Mouse (Mus musculus) heart, postnatal 0 days (tissue): ENCODE results near the gene Tmem86b. TPM values are rescaled to one million over a fixed set of nuclear protein-coding genes. Genes with fewer than 3 reads are reported as not detected.
A peak's percentile ranks its signal among the peaks of the same experiment; 100 is the strongest.

Source experiments
- ATAC-seq: fragments of 200-750 bp; cut with Nextera tagmentation; 2 replicates; pipeline ENCODE4 v1.8.0; 2017; ENCODE audit warnings: low read depth, moderate number of reproducible peaks, moderate library complexity; ENCODE audit not compliant: insufficient read depth
- DNase-seq: peaks from one replicate; pipeline ENCODE4 v3.0.0-alpha.2; 2016; ENCODE audit warnings: low spot score
- H3K27ac ChIP-seq: fragments of 300-500 bp; sonication (generic); 2 replicates; pipeline ENCODE4 v1.5.1; 2014; ENCODE audit warnings: low read depth, mild to moderate bottlenecking
- H3K27me3 ChIP-seq: fragments of 300-500 bp; sonication (generic); 2 replicates; pipeline ENCODE4 v1.6.1; 2014; ENCODE audit warnings: low read length, mixed read lengths; ENCODE audit not compliant: control insufficient read depth, insufficient read depth
- H3K36me3 ChIP-seq: fragments of 300-500 bp; sonication (generic); replicated peaks from 2 replicates; pipeline ENCODE4 v1.6.1; 2014; ENCODE audit warnings: low read length, mixed read lengths; ENCODE audit not compliant: control insufficient read depth, insufficient read depth
- H3K4me1 ChIP-seq: fragments of 300-500 bp; sonication (generic); 2 replicates; pipeline ENCODE4 v1.6.1; 2014; ENCODE audit warnings: antibody characterized with exemption; ENCODE audit not compliant: control insufficient read depth, insufficient read depth
- H3K4me2 ChIP-seq: fragments of 300-500 bp; sonication (generic); 2 replicates; pipeline ENCODE4 v1.6.1; 2014; ENCODE audit warnings: low read depth, mild to moderate bottlenecking, low read length, moderate library complexity
- H3K4me3 ChIP-seq: fragments of 300-500 bp; sonication (generic); 2 replicates; pipeline ENCODE4 v1.5.1; 2014; ENCODE audit warnings: low read depth, low read length
- H3K9ac ChIP-seq: fragments of 300-500 bp; sonication (generic); replicated peaks from 2 replicates; pipeline ENCODE4 v1.6.1; 2014; ENCODE audit warnings: low read depth, low read length, mixed read lengths
- H3K9me3 ChIP-seq: fragments of 300-500 bp; sonication (generic); replicated peaks from 2 replicates; pipeline ENCODE4 v1.6.1; 2016; ENCODE audit warnings: low read length; ENCODE audit not compliant: control insufficient read depth
- CTCF ChIP-seq: IDR thresholded peaks from 2 replicates; pipeline ENCODE4 v1.5.1; 2016; ENCODE audit warnings: antibody characterized with exemption, control low read depth, low read depth
- EP300 ChIP-seq: IDR thresholded peaks from 2 replicates; pipeline ENCODE4 v1.6.1; 2016; ENCODE audit warnings: antibody characterized with exemption, low read depth
- WGBS: fragments of 180-500 bp; shearing (Covaris S2); extraction: QIAGEN DNeasy Blood & Tissue Kit; methylation state at CpG from one replicate; pipeline ENCODE4 v1.1.7; 2014; 5-methylcytosine and 5-hydroxymethylcytosine counted together
- polyA plus RNA-seq: library from polyadenylated mRNA; unstranded; fragments of >200 nt; fragmentation: Nextera tagmentation; extraction: Ambion mirVana; gene quantifications from 2 replicates; pipeline ENCODE4 v1.2.1, GENCODE M21; 2015
- total RNA-seq: library from RNA; depleted of rRNA; stranded (reverse); fragments of >200 nt; gene quantifications from 2 replicates; pipeline ENCODE4 v1.2.3, GENCODE M21; 2014; ENCODE audit warnings: low replicate concordance

Gene Tmem86b
- total and polyA plus RNA-seq, 2 experiments from 2014 or later = 0.82 to 4.8 TPM

GRCm38 (mm10) chr7:4655393-4655792, 24.2 kb upstream of the Tmem86b start:
- Histone ChIP-seq H3K9ac (no peak overlapping the region), H3K4me3 (no peak overlapping the region), H3K27ac (no peak overlapping the region), H3K27me3 (no peaks in the 10 kb centered on the region), H3K36me3 (0 out of 2 replicates have a peak, but pooled peaks cover 11% of the 10 kb centered on the region), H3K4me2 (no peak overlapping the region), H3K9me3 (no peaks in the 10 kb centered on the region), H3K4me1 (peaks cover 42% of the 10 kb centered on the region)
- WGBS = 73% methylated on average over 4 of the region's 4 CpGs
- ATAC-seq (no peak), DNase-seq (no peak)
- no peak for TF ChIP-seq CTCF
- TF ChIP-seq EP300 = no peak

- Histone ChIP-seq H3K4me2 (peak overlapping the region; percentile 28; the same call in 1 of the 2 replicates), H3K4me3 (no peak overlapping the region; the same call in 1 of the 2 replicates), H3K9me3 (no peaks in the 10 kb centered on the region), H3K4me1 (peaks cover 37% of the 10 kb centered on the region), H3K27ac (peak overlapping the region; percentile 65), H3K27me3 (no peaks in the 10 kb centered on the region), H3K9ac (no peak overlapping the region), H3K36me3 (0 out of 2 replicates have a peak, but pooled peaks cover 11% of the 10 kb centered on the region)
- WGBS = 74% methylated on average over 2 of the region's 2 CpGs
- TF ChIP-seq EP300 (no peak), CTCF (no peak)
- ATAC-seq = no peak
- DNase-seq = no peak
Observed at GRCm38 (mm10) chr7:4654221-4654620, 23.0 kb upstream of the Tmem86b start.

- DNase-seq = no peak
- no peak for ATAC-seq
- 0 out of 2 replicates have a peak, but pooled peaks cover 11% of the 10 kb centered on the region for H3K36me3 ChIP-seq
- H3K4me2 ChIP-seq = peak overlapping the region; percentile 28; the same call in 1 of the 2 replicates
- peaks cover 37% of the 10 kb centered on the region for H3K4me1 ChIP-seq
- H3K27ac ChIP-seq = peak overlapping the region; percentile 65
- no peaks in the 10 kb centered on the region for H3K27me3 ChIP-seq
- 66% methylated on average over 7 of the region's 7 CpGs for WGBS
- H3K9me3 ChIP-seq = no peaks in the 10 kb centered on the region
- TF ChIP-seq CTCF = no peak
- no peak for TF ChIP-seq EP300
- no peak overlapping the region for H3K4me3 ChIP-seq
- H3K9ac ChIP-seq = no peak overlapping the region
Observed at GRCm38 (mm10) chr7:4653780-4654179, 22.6 kb upstream of the Tmem86b start.

- Histone ChIP-seq H3K9ac (no peak overlapping the region), H3K4me2 (no peak overlapping the region; the same call in 1 of the 2 replicates), H3K36me3 (0 out of 2 replicates have a peak, but pooled peaks cover 11% of the 10 kb centered on the region), H3K4me1 (peaks cover 37% of the 10 kb centered on the region), H3K4me3 (no peak overlapping the region), H3K27ac (peak overlapping the region; percentile 44; the same call in 1 of the 2 replicates), H3K9me3 (no peaks in the 10 kb centered on the region), H3K27me3 (no peaks in the 10 kb centered on the region)
- WGBS = 78% methylated on average over 5 of the region's 5 CpGs
- ATAC-seq (no peak), DNase-seq (no peak)
- TF ChIP-seq EP300 (no peak), CTCF (no peak)
Observed at GRCm38 (mm10) chr7:4653351-4653750, 22.1 kb upstream of the Tmem86b start.

- ATAC-seq (no peak), DNase-seq (no peak)
- 48% methylated on average over 5 of the region's 5 CpGs for WGBS
- H3K27me3 ChIP-seq = no peaks in the 10 kb centered on the region
- H3K27ac ChIP-seq = peak overlapping the region; percentile 44; the same call in 1 of the 2 replicates
- no peak overlapping the region for H3K4me2 ChIP-seq
- H3K9me3 ChIP-seq = no peaks in the 10 kb centered on the region
- H3K4me3 ChIP-seq = no peak overlapping the region
- no peak for TF ChIP-seq EP300
- no peak for TF ChIP-seq CTCF
- H3K36me3 ChIP-seq = 0 out of 2 replicates have a peak, but pooled peaks cover 11% of the 10 kb centered on the region
- H3K4me1 ChIP-seq = peaks cover 34% of the 10 kb centered on the region
- H3K9ac ChIP-seq = no peak overlapping the region
Observed at GRCm38 (mm10) chr7:4652726-4653125, 21.5 kb upstream of the Tmem86b start.

GRCm38 (mm10) chr7:4651581-4651980, 20.4 kb upstream of the Tmem86b start:
- peaks cover 31% of the 10 kb centered on the region for H3K4me1 ChIP-seq
- TF ChIP-seq CTCF = no peak
- no peak for TF ChIP-seq EP300
- H3K9ac ChIP-seq = no peak overlapping the region
- no peak overlapping the region for H3K4me3 ChIP-seq
- DNase-seq (no peak), ATAC-seq (no peak)
- H3K4me2 ChIP-seq = no peak overlapping the region
- H3K9me3 ChIP-seq = no peaks in the 10 kb centered on the region
- 69% methylated on average over 8 of the region's 8 CpGs for WGBS
- no peak overlapping the region for H3K27ac ChIP-seq
- peaks cover 16% of the 10 kb centered on the region for H3K36me3 ChIP-seq
- H3K27me3 ChIP-seq = no peaks in the 10 kb centered on the region
